Mouse (Mus musculus) monocyte, adult 5-6 weeks (primary cell): ENCODE data around the gene Mypn. TPM values are rescaled to one million over a fixed set of nuclear protein-coding genes. Genes with fewer than 3 reads are reported as not detected.

Experiments used
- ATAC-seq: fragments of 153-309, 156-312 bp; replicated peaks from 2 replicates; pipeline ENCODE4 v1.8.0; 2017; ENCODE audit warnings: mild to moderate bottlenecking; ENCODE audit not compliant: low TSS enrichment, insufficient number of reproducible peaks, severe bottlenecking, poor library complexity, low FRiP score
- total RNA-seq: library from RNA; stranded (forward); fragments of 200-1000, 200-491, 200-594 nt; gene quantifications from 3 replicates; pipeline ENCODE4 v1.2.3, GENCODE M21; 2017

The Mypn gene
- total RNA-seq, 1 experiment from 2014 or later: not detected

DNA sequence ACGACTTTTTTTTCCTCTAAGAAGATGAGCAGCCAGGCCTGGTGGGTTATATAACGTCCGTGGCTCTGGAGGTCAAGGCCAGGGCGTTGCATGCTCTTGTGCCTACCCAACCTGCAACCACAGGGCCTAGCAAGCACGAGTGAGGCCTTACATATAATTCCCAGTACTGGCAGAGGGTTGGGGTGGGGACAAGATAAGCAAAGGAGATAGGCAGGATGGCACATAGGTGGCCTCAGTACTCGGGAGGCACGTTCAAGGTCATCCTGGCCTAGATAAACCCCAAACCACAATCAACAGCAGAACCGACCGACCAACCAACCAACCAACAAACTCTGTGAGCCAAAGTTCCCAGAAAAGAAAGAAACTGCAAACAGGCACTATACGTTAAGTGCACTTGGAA is 117.4 kb downstream of the Mypn start:
- no peak for ATAC-seq

DNA sequence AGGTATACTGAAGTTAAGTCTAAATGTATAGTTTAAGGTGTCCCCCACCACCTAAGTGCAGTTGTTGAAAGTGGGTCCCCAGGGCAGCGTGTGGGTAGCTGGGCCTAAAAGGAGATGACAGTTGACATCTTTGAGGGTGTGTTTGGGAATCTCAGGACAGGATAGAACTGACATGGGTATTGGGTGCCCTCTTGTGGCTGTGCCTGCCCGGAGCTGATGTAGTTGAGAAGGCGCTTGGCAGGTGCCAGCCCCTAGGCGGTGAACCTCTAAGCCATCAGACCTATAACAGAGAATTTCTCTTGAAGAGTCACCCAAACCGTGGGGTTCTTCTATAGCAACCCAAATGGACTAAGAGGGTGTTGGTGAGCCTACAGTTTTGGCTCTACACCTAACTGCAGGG is 137.8 kb downstream of the Mypn start:
- ATAC-seq: no peak; the same call in 1 of the 2 replicates

Other genes with a start within 250 kb of the Mypn start
- gene Rufy2, start 223.7 kb downstream of the Mypn start, total RNA-seq: 14.6 to 24.6 TPM (median 15.7 TPM) in 3 replicates
- gene Hnrnph3, start 179.7 kb downstream of the Mypn start, total RNA-seq: 87.7 to 119 TPM (median 96.9 TPM) in 3 replicates
- not detected in 3 replicates for gene Pbld2, start 179.6 kb downstream of the Mypn start, total RNA-seq
- 2.8 to 12.5 TPM in 2 of 3 replicates, not detected in the other for gene Pbld1, start 143.8 kb downstream of the Mypn start, total RNA-seq
- gene Atoh7, start 104.3 kb downstream of the Mypn start, total RNA-seq: not detected in 3 replicates
- gene Herc4, start 39.9 kb upstream of the Mypn start, total RNA-seq: 397 to 474 TPM (median 450 TPM) in 3 replicates
- gene Sirt1, start 177.8 kb upstream of the Mypn start, total RNA-seq: 57.4 to 70.4 TPM (median 60.1 TPM) in 3 replicates
- 0.53 to 7.0 TPM (median 0.95 TPM) in 3 replicates for gene Dnajc12, start 178.5 kb upstream of the Mypn start, total RNA-seq
- not detected in 3 replicates for gene Gm7075, start 217.8 kb upstream of the Mypn start, total RNA-seq
- not detected in 3 replicates for gene Ctnna3, start 226.1 kb upstream of the Mypn start, total RNA-seq